Mouse (Mus musculus) spleen, adult 2 months (tissue): Measurements from ENCODE around the gene Scn10a. TPM values are rescaled to one million over a fixed set of nuclear protein-coding genes. Genes with fewer than 3 reads are reported as not detected.
A peak's percentile ranks its signal among the peaks of the same experiment; 100 is the strongest.

Experiments
- DNase-seq, 2 experiments: peaks; one replicate each; pipeline versions ENCODE4 v3.0.0 to v3.0.0-alpha.2; 2012 to 2021; ENCODE audit warnings: low spot score in 2 of 2, low read depth in 1 of 2
- H3K27ac ChIP-seq: fragments of 200-500 bp; 2 replicates; pipeline ENCODE4 v1.5.1; 2012; ENCODE audit warnings: low read length, inconsistent platforms; ENCODE audit not compliant: insufficient read depth
- H3K27me3 ChIP-seq: fragments of 200-500 bp; 2 replicates; pipeline ENCODE4 v1.6.1; 2012; ENCODE audit warnings: mild to moderate bottlenecking, moderate library complexity, low read length, inconsistent platforms; ENCODE audit not compliant: control insufficient read depth, insufficient read depth
- H3K36me3 ChIP-seq: fragments of 200-500 bp; 2 replicates; pipeline ENCODE4 v1.6.1; 2012; ENCODE audit warnings: mild to moderate bottlenecking, low read length, inconsistent platforms; ENCODE audit not compliant: control insufficient read depth, insufficient read depth
- H3K4me1 ChIP-seq: fragments of 200-500 bp; 2 replicates; pipeline ENCODE4 v1.6.1; 2011; ENCODE audit warnings: inconsistent platforms; ENCODE audit not compliant: control insufficient read depth, insufficient read depth, insufficient read length
- H3K4me3 ChIP-seq: fragments of 200-500 bp; 2 replicates; pipeline ENCODE4 v1.5.1; 2011; ENCODE audit warnings: mild to moderate bottlenecking, inconsistent platforms; ENCODE audit not compliant: insufficient read depth, insufficient read length; ENCODE audit errors: extremely low read depth
- CTCF ChIP-seq: fragments of 200-500 bp; IDR thresholded peaks from 2 replicates; pipeline ENCODE4 v1.5.1; 2011; ENCODE audit warnings: mild to moderate bottlenecking, inconsistent platforms; ENCODE audit not compliant: insufficient read depth, insufficient read length, insufficient replicate concordance; ENCODE audit errors: extremely low read depth
- POLR2A ChIP-seq: fragments of 200-500 bp; IDR thresholded peaks from 2 replicates; pipeline ENCODE4 v1.6.1; 2011; ENCODE audit warnings: low read depth, low read length, inconsistent platforms
- WGBS: fragments of 180-500 bp; shearing (Covaris S2); methylation state at CpG from one replicate; pipeline ENCODE4 v1.1.7; 2018; 5-methylcytosine and 5-hydroxymethylcytosine counted together
- polyA plus RNA-seq: library from polyadenylated mRNA; depleted of rRNA; stranded (reverse); fragments of >200 nt; gene quantifications from 2 replicates; pipeline ENCODE4 v1.2.3, GENCODE M21; 2012

Scn10a gene
- polyA plus RNA-seq, 1 experiment: not detected

DNA sequence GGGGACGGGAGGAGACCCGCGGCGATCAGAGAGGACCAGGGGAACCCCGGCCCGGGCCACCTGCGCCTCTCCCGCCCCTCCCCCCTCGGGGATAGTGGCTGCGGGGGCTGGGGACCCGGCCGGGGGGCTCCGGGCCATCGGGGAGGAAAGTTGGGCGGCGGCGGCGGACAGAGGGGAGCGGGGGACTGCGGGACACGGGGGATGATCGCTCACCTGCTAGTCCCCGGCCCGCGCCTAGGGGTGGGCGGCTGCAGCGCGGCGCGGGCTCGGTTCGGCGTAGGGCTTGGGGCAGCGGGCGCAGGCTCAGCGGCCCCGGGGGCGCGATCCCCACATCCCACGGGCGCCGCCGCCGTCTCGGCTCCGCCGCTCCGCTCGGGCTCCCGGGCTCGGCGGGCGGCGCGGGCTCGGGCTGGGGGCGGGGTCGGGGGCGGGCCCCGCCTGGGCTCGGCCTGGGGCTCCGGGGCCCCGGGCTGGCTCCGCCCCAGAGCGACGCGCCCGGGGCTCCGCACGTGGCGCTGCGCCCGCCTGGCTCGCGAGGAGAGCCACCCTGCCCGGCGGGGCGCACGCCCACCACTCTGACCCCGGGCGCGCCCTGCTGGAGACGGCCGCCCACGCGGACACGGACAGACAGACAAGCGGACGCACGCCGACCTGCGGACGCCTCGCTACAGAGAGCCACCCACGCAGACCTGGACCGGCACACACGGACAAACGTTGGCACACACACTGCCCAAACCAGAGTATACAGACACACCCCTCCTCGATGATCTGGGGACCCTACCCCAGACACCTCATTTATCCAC is 140.3 kb downstream of the Scn10a start, which contains the start of gene Scn5a:
Gene Scn5a, minus strand, starts transcription at position 381 of the 803 bp plus-strand sequence.
- no peak for DNase-seq
- Histone ChIP-seq H3K27me3 (peaks cover 15% of the 10 kb centered on the region), H3K4me1 (peaks cover 3% of the 10 kb centered on the region), H3K4me3 (peak within 1 kb of the TSS; percentile 26; the same call in 1 of the 2 replicates), H3K36me3 (no peaks in the 10 kb centered on the region), H3K27ac (no peak within 1 kb of the TSS)
- TF ChIP-seq CTCF (no peak), POLR2A (no peak)
- 3% methylated on average over 90 of the region's 99 CpGs for WGBS

DNA sequence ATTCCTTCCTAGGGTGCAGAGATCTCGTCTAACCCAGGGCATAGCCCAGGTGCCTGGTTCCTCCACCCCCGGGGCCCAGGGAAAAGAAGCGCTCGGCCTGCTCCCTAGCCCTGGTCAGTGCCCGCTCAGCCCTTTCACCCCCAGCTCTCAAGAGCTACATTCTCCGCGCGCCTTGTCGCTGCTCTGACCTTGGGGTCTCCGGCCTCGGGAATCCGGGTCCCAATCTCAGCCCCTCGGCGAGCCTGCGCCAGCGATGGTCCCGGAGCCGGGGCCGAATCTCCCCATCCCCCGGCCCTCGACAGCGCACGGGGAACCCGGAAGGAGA is 140.8 kb downstream of the Scn10a start:
- H3K27ac ChIP-seq: no peak overlapping the region
- no peaks in the 10 kb centered on the region for H3K36me3 ChIP-seq
- TF ChIP-seq POLR2A: no peak
- TF ChIP-seq CTCF: no peak
- no peak overlapping the region for H3K4me3 ChIP-seq
- H3K27me3 ChIP-seq: peaks cover 15% of the 10 kb centered on the region
- H3K4me1 ChIP-seq: peaks cover 3% of the 10 kb centered on the region
- no peak for DNase-seq
- 7% methylated on average over 24 of the region's 24 CpGs for WGBS

DNA sequence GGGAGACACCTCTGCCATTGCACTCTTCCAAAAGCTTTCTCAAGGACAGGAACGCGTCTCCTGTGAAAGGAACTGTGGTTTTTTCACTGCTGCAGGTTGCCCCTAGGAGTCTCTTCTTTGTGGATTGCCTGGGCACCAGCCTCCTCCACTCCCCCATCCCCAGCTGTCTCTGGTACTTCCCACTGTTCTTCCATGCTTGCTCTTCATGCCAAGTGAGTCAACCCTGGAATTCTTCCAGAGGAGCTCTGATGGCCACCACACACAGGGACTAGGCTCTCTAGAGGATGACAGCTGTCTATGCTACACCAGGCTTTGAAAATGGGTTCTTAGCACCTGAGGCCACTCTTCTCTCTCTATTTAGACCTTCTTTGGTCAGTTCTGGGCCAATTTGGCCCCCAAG is 142.1 kb downstream of the Scn10a start:
- no peak for DNase-seq
- WGBS: 74% methylated on average over 2 of the region's 2 CpGs
- Histone ChIP-seq H3K4me3 (no peak overlapping the region), H3K27me3 (peaks cover 15% of the 10 kb centered on the region), H3K36me3 (no peaks in the 10 kb centered on the region), H3K27ac (no peak overlapping the region), H3K4me1 (peaks cover 3% of the 10 kb centered on the region)
- no peak for TF ChIP-seq POLR2A
- TF ChIP-seq CTCF: no peak

DNA sequence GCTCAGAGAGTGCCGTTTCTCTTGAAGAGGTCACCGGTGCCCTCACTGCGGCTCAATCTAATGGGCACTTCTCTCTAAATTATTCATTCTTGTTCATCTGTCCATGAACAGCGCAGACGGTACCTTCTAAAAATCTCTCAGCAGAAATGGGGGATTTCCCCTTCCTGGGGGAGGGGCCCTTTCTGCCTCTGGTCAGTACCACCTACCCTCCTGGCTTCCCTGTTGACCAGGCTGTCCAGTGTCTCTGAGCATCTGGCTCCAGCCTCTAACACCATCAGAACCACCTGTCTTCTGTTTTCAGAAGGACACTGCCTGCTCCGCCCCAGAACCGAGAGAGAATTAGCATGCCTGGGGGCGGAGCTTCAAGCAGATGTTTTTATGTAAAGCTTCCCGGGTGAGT is 143.4 kb downstream of the Scn10a start:
- H3K4me3 ChIP-seq: no peak overlapping the region
- H3K27ac ChIP-seq: no peak overlapping the region
- TF ChIP-seq CTCF (no peak), POLR2A (no peak)
- no peaks in the 10 kb centered on the region for H3K36me3 ChIP-seq
- peaks cover 3% of the 10 kb centered on the region for H3K4me1 ChIP-seq
- WGBS: 51% methylated on average over 9 of the region's 9 CpGs
- H3K27me3 ChIP-seq: peaks cover 19% of the 10 kb centered on the region
- no peak for DNase-seq

DNA sequence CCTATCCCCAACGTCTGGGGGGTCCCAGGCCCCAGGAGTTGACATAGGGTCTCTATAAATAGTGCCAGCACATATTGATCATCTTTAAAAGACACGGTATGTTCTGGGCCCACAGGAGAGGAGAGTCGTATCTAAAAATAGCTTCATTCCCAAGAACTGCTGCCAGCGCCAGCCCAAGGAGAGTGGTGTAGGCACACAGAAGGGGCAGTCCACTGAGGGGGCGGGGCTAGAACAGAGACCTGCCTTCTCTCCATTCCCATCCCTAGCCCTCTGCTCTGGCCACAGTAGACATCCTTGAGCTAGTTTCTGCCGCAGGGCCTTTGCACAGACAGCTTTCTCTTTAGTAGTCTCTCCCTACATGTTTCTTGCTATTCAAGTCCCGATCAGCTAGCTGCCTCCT is 144.8 kb downstream of the Scn10a start:
- no peaks in the 10 kb centered on the region for H3K36me3 ChIP-seq
- H3K4me3 ChIP-seq: no peak overlapping the region
- WGBS: 77% methylated on average over 7 of the region's 7 CpGs
- peaks cover 3% of the 10 kb centered on the region for H3K4me1 ChIP-seq
- DNase-seq: no peak
- no peak for TF ChIP-seq POLR2A
- no peak for TF ChIP-seq CTCF
- H3K27ac ChIP-seq: no peak overlapping the region
- H3K27me3 ChIP-seq: peaks cover 19% of the 10 kb centered on the region

DNA sequence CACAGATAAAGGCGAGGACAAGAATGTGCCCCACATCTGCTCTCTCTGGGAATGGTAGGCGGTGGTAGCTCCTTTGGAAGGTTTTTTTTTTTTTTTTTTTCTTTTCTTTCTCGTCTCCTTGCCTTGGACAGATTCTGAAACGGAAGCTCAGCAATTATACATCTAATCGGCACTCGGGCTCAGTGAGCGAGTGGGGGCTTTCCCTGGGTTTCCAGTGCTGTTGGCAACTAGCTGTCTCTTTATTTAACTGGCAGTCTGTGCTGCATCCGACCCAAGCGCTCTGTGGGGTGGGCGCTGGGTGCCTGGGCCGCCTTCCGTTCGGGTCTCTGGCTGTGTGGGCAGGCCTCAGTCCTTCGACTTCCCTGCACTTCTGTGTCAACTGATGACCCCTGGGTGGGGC is 146.1 kb downstream of the Scn10a start:
- H3K27ac ChIP-seq: no peak overlapping the region
- H3K36me3 ChIP-seq: no peaks in the 10 kb centered on the region
- DNase-seq: no peak
- TF ChIP-seq POLR2A (no peak), CTCF (no peak)
- H3K4me3 ChIP-seq: no peak overlapping the region
- WGBS: 61% methylated on average over 14 of the region's 14 CpGs
- H3K27me3 ChIP-seq: peaks cover 8% of the 10 kb centered on the region
- H3K4me1 ChIP-seq: no peaks in the 10 kb centered on the region

DNA sequence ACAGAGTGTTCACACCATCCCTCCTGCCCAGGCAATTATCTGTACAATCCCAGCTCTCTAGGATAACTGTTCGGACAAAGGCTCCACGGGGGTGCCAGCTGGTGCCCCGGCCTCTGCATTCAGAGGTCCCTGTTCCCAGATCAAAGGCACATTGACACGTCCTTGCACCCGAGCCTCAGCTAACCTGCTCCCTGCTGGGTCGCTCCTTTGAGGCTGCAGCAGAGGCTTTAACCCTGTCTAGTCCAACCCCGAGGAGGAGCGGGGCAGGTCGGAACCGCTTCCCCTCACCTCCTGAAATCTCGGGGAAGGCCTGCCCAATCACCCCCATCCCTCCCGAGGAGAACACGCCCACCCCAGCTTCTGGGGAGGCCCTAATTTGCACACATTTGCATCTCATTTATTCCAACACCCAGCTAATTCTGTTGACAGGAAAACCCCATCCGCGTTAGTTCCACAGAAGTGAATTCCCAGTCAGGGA is 147.7 kb downstream of the Scn10a start:
- Histone ChIP-seq H3K4me3 (no peak overlapping the region), H3K27ac (no peak overlapping the region), H3K27me3 (peaks cover 4% of the 10 kb centered on the region), H3K36me3 (no peaks in the 10 kb centered on the region), H3K4me1 (no peaks in the 10 kb centered on the region)
- 9% methylated on average over 15 of the region's 15 CpGs for WGBS
- TF ChIP-seq CTCF (no peak), POLR2A (no peak)
- no peak for DNase-seq
